Mouse (Mus musculus) midbrain, embryonic 13.5 days (tissue): ENCODE results near the gene Gdi2. TPM values are rescaled to one million over a fixed set of nuclear protein-coding genes. Genes with fewer than 3 reads are reported as not detected.
A peak's percentile ranks its signal among the peaks of the same experiment; 100 is the strongest.

Experiments used
- ATAC-seq: fragments of 200-750 bp; cut with Nextera tagmentation; 2 replicates; pipeline ENCODE4 v1.8.0; 2017; ENCODE audit warnings: mild to moderate bottlenecking, moderate TSS enrichment, moderate library complexity
- H3K27ac ChIP-seq: fragments of 300-500 bp; sonication (generic); 2 replicates; pipeline ENCODE4 v1.5.1; 2015; ENCODE audit warnings: inconsistent platforms, mild to moderate bottlenecking, moderate library complexity
- H3K27me3 ChIP-seq: fragments of 300-500 bp; sonication (generic); 2 replicates; pipeline ENCODE4 v1.6.1; 2015; ENCODE audit warnings: mild to moderate bottlenecking, inconsistent platforms
- H3K36me3 ChIP-seq: fragments of 300-500 bp; sonication (generic); 2 replicates; pipeline ENCODE4 v1.6.1; 2015; ENCODE audit warnings: mild to moderate bottlenecking, inconsistent platforms
- H3K4me1 ChIP-seq: fragments of 300-500 bp; sonication (generic); replicated peaks from 2 replicates; pipeline ENCODE4 v1.6.1; 2015; ENCODE audit warnings: inconsistent platforms
- H3K4me2 ChIP-seq: fragments of 300-500 bp; sonication (generic); replicated peaks from 2 replicates; pipeline ENCODE4 v1.6.1; 2015; ENCODE audit warnings: moderate library complexity, mild to moderate bottlenecking, inconsistent platforms
- H3K4me3 ChIP-seq: fragments of 300-500 bp; sonication (generic); replicated peaks from 2 replicates; pipeline ENCODE4 v1.5.1; 2015; ENCODE audit warnings: mild to moderate bottlenecking, inconsistent platforms
- H3K9ac ChIP-seq: fragments of 300-500 bp; sonication (generic); replicated peaks from 2 replicates; pipeline ENCODE4 v1.6.1; 2015; ENCODE audit warnings: mild to moderate bottlenecking, inconsistent platforms
- H3K9me3 ChIP-seq: fragments of 300-500 bp; sonication (generic); 2 replicates; pipeline ENCODE4 v1.6.1; 2016; ENCODE audit warnings: mild to moderate bottlenecking, inconsistent platforms
- WGBS: fragments of 180-500 bp; shearing (Covaris S2); methylation state at CpG from one replicate; pipeline ENCODE4 v1.1.7; 2015; 5-methylcytosine and 5-hydroxymethylcytosine counted together
- polyA plus RNA-seq: library from polyadenylated mRNA; unstranded; fragments of >200 nt; fragmentation: Nextera tagmentation; extraction: Ambion mirVana; gene quantifications from 2 replicates; pipeline ENCODE4 v1.2.1, GENCODE M21; 2015

Gdi2 gene
- polyA plus RNA-seq, 1 experiment from 2014 or later = 435 TPM

DNA sequence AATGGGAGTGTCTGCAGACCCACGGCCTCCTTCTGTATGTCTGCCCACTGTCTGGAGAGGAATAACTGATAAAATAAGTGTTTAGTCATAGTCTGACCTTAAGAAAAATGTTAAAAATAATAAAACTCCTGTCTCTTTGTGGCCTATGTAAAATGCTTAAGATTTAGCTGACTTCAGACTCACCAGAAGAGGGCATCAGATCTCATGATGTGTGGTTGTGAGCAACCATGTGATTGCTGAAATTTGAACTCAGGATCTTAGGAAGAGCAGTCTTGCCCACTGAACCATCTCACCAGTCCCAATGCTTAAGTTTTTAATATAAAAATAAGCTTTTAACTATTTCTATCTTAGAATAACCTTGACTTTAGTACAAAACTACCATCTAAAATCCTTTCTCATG, 25.3 kb downstream of the Gdi2 start:
- ATAC-seq = no peak
- WGBS = 98% methylated on average over 1 of the region's 1 CpGs
- Histone ChIP-seq H3K4me3 (no peak overlapping the region), H3K4me1 (no peaks in the 10 kb centered on the region), H3K36me3 (peaks cover 58% of the 10 kb centered on the region), H3K27ac (no peak overlapping the region), H3K27me3 (no peaks in the 10 kb centered on the region), H3K4me2 (no peak overlapping the region), H3K9ac (no peak overlapping the region), H3K9me3 (no peaks in the 10 kb centered on the region)

- no peak for ATAC-seq
- Histone ChIP-seq H3K4me1 (no peaks in the 10 kb centered on the region), H3K27ac (no peak overlapping the region), H3K9me3 (no peaks in the 10 kb centered on the region), H3K9ac (no peak overlapping the region), H3K36me3 (peaks cover 60% of the 10 kb centered on the region), H3K4me2 (no peak overlapping the region), H3K27me3 (no peaks in the 10 kb centered on the region), H3K4me3 (no peak overlapping the region)
- 91% methylated on average over 2 of the region's 2 CpGs for WGBS
Measured at GRCm38 (mm10) chr13:3563953-3564352, 26.1 kb downstream of the Gdi2 start.

DNA sequence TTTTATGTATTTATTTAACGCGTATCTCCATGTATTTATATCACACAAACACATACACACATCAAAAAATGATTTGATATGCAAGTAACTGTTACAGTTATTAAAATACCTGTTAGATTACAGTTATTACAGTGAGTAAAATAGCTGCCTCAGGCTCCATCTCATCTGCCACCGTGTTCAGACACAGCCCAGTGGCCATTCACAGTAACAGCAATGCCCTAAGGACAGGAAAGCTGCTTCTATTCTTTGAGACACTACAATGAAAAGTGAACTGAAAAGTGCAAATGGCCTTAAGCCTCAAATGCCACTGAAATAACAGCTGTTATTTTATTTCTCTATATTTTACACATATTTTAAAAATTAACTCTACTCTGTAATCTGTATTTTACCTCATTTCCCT, 52.9 kb downstream of the Gdi2 start:
- Histone ChIP-seq H3K9me3 (no peaks in the 10 kb centered on the region), H3K4me1 (no peaks in the 10 kb centered on the region), H3K4me2 (no peak overlapping the region), H3K27me3 (no peaks in the 10 kb centered on the region), H3K36me3 (peaks cover 59% of the 10 kb centered on the region), H3K4me3 (no peak overlapping the region), H3K9ac (no peak overlapping the region), H3K27ac (no peak overlapping the region)
- WGBS = 83% methylated on average over 3 of the region's 3 CpGs
- ATAC-seq = no peak

DNA sequence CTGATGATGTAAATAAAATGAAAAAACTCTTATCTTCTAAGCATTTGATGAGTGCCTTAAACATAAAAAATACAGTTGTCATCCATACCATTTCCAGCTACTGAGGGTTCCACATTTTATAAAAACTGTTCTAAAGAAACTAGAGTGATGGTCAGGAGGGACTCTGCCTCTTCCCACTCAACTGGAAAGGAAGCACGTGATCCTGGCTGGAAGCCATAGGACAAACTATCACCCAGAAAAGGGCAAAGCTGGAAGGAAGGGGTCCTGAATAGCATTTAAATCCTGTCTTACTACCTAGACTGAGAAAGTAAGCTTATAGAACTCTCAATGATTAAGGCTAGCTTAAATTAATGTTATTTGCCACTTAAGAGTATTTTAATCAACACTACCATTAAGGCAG, 56.4 kb downstream of the Gdi2 start:
- H3K4me3 ChIP-seq = no peak overlapping the region
- H3K4me1 ChIP-seq = no peaks in the 10 kb centered on the region
- H3K36me3 ChIP-seq = peaks cover 66% of the 10 kb centered on the region
- WGBS = 92% methylated on average over 1 of the region's 1 CpGs
- no peaks in the 10 kb centered on the region for H3K9me3 ChIP-seq
- H3K9ac ChIP-seq = no peak overlapping the region
- no peak overlapping the region for H3K4me2 ChIP-seq
- no peak overlapping the region for H3K27ac ChIP-seq
- no peak for ATAC-seq
- H3K27me3 ChIP-seq = no peaks in the 10 kb centered on the region

GRCm38 (mm10) chr13:3596232-3596631, 58.4 kb downstream of the Gdi2 start:
- Histone ChIP-seq H3K4me1 (no peaks in the 10 kb centered on the region), H3K27me3 (no peaks in the 10 kb centered on the region), H3K4me2 (no peak overlapping the region), H3K27ac (no peak overlapping the region), H3K9ac (no peak overlapping the region), H3K9me3 (no peaks in the 10 kb centered on the region), H3K36me3 (peaks cover 57% of the 10 kb centered on the region), H3K4me3 (no peak overlapping the region)
- ATAC-seq = no peak
- 99% methylated on average over 6 of the region's 6 CpGs for WGBS

DNA sequence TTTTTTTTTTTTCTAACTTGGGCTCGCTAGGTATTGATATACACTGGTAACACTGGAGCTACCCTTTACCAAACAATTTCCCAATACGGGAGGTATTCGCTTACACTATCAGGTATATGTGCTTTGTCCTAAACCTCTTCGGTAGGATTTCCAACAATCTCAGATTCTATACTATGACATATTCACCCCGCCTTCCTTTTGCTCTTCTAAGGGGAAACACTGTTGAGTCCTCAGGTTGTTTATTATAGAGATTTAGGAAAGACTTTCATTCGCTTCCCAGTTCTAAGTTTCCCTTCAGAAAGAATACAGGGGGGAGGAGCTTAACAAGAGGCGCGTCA, 71.9 kb downstream of the Gdi2 start:
- peak overlapping the region; percentile 88 for H3K9ac ChIP-seq
- peaks cover 5% of the 10 kb centered on the region; the same call in 1 of the 2 replicates for H3K27me3 ChIP-seq
- H3K4me3 ChIP-seq = peak overlapping the region; percentile 86
- H3K4me2 ChIP-seq = peak overlapping the region; percentile 78
- H3K9me3 ChIP-seq = no peaks in the 10 kb centered on the region
- H3K4me1 ChIP-seq = peaks cover 9% of the 10 kb centered on the region
- no peaks in the 10 kb centered on the region for H3K36me3 ChIP-seq
- no peak for ATAC-seq
- 28% methylated on average over 8 of the region's 8 CpGs for WGBS
- H3K27ac ChIP-seq = no peak overlapping the region

DNA sequence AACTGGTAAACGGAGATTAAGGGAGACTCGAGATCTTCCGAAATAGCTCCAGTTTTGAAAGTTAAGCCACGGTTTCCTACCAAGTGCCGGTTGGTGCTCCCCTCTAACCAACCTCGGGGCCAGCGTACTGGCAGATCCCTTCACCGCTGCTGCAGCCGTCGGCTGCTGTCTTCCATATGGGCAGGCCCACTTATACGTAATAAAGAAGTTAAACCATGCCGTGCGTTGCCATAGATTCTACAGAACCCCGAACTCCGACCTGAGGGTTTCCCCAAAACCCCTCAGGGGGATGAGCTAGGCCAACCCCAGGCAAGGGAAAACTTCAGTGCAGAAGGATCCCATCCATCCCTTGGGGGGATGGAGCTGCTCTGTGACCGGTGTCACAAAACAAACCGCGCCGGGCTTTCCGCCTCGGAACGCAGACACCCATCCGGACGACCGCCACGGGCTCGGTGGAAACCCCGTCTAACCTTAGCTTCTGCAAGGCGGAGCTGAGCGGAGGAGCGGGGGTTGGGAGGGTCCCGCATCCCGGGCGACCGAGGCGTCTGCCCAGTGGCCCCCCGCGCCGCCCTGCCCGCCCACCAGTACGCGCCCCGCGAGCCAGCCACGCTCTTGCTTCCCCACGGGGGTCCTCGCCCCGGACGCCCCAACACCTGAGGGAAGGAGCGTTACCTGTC, 72.4 kb downstream of the Gdi2 start:
- peaks cover 5% of the 10 kb centered on the region; the same call in 1 of the 2 replicates for H3K27me3 ChIP-seq
- H3K27ac ChIP-seq = peak overlapping the region; percentile 89
- peak overlapping the region; percentile 86 for H3K4me3 ChIP-seq
- 1% methylated on average over 50 of the region's 50 CpGs for WGBS
- no peaks in the 10 kb centered on the region for H3K9me3 ChIP-seq
- H3K4me1 ChIP-seq = peaks cover 9% of the 10 kb centered on the region
- peak overlapping the region; percentile 88 for H3K9ac ChIP-seq
- H3K36me3 ChIP-seq = no peaks in the 10 kb centered on the region
- no peak; the same call in none of the 2 replicates for ATAC-seq
- peak overlapping the region; percentile 78 for H3K4me2 ChIP-seq

- Histone ChIP-seq H3K27ac (peak within 1 kb of the TSS; percentile 89), H3K4me1 (peaks cover 9% of the 10 kb centered on the region), H3K9me3 (no peaks in the 10 kb centered on the region), H3K4me2 (peak within 1 kb of the TSS; percentile 78), H3K27me3 (peaks cover 5% of the 10 kb centered on the region; the same call in 1 of the 2 replicates), H3K4me3 (peak within 1 kb of the TSS; percentile 86), H3K9ac (peak within 1 kb of the TSS; percentile 88), H3K36me3 (no peaks in the 10 kb centered on the region)
- WGBS = under 1% methylated on average over 58 of the region's 58 CpGs
- ATAC-seq = peak; percentile 98
Measured at GRCm38 (mm10) chr13:3610795-3611438, 73.1 kb downstream of the Gdi2 start, which contains the start of gene Fam208b. Fam208b (minus strand) TSS chr13:3611108.

Other genes starting within 250 kb of the Gdi2 start
- 19.7 and 23.2 TPM in 2 replicates for gene Fam208b, start 73.0 kb downstream of the Gdi2 start, polyA plus RNA-seq
- 12.6 and 16.2 TPM in 2 replicates for gene Asb13, start 96.0 kb downstream of the Gdi2 start, polyA plus RNA-seq